Mouse (Mus musculus): ENCODE data around the gene Tcf12.

The Tcf12 gene

GRCm38 (mm10) chr9:71982826-71983225 lies 128.8 kb downstream of the Tcf12 start:
- DNase-seq (ENCODE audit: extremely low spot score, low spot score), result no peak

- no peak for DNase-seq (ENCODE audit: extremely low spot score, low spot score)
Measured at GRCm38 (mm10) chr9:71981071-71981470, 130.6 kb downstream of the Tcf12 start.

- DNase-seq (ENCODE audit: extremely low spot score, low spot score), result no peak
Measured at GRCm38 (mm10) chr9:71980579-71980978, 131.1 kb downstream of the Tcf12 start.

- no peak for DNase-seq (ENCODE audit: extremely low spot score, low spot score)
Measured at GRCm38 (mm10) chr9:71978886-71979285, 132.8 kb downstream of the Tcf12 start.

- peak; percentile 81 for DNase-seq (ENCODE audit: extremely low spot score, low spot score)
Measured at GRCm38 (mm10) chr9:71976034-71976433, 135.6 kb downstream of the Tcf12 start.

GRCm38 (mm10) chr9:71975141-71975540 lies 136.5 kb downstream of the Tcf12 start:
- no peak for DNase-seq (ENCODE audit: extremely low spot score, low spot score)

GRCm38 (mm10) chr9:71974541-71974959 lies 137.1 kb downstream of the Tcf12 start:
- DNase-seq (ENCODE audit: extremely low spot score, low spot score), result no peak

GRCm38 (mm10) chr9:71964039-71964438 lies 147.6 kb downstream of the Tcf12 start:
- DNase-seq (ENCODE audit: extremely low spot score, low spot score), result no peak

- no peak for DNase-seq (ENCODE audit: extremely low spot score, low spot score)
Measured at GRCm38 (mm10) chr9:71960026-71960396, 151.7 kb downstream of the Tcf12 start.

- DNase-seq (ENCODE audit: extremely low spot score, low spot score), result no peak
Measured at GRCm38 (mm10) chr9:71959259-71960025, 152.2 kb downstream of the Tcf12 start.

- DNase-seq (ENCODE audit: extremely low spot score, low spot score), result no peak
Measured at GRCm38 (mm10) chr9:71953217-71953616, 158.5 kb downstream of the Tcf12 start.

GRCm38 (mm10) chr9:71952621-71953076 lies 159.0 kb downstream of the Tcf12 start:
- no peak for DNase-seq (ENCODE audit: extremely low spot score, low spot score)

GRCm38 (mm10) chr9:71951926-71952325 lies 159.7 kb downstream of the Tcf12 start:
- no peak for DNase-seq (ENCODE audit: extremely low spot score, low spot score)

- DNase-seq (ENCODE audit: extremely low spot score, low spot score), result no peak
Measured at GRCm38 (mm10) chr9:71951341-71951740, 160.3 kb downstream of the Tcf12 start.

GRCm38 (mm10) chr9:71944801-71945200 lies 166.9 kb downstream of the Tcf12 start:
- DNase-seq (ENCODE audit: extremely low spot score, low spot score), result no peak

GRCm38 (mm10) chr9:71942424-71942823 lies 169.2 kb downstream of the Tcf12 start:
- no peak for DNase-seq (ENCODE audit: extremely low spot score, low spot score)

GRCm38 (mm10) chr9:71940016-71940415 lies 171.7 kb downstream of the Tcf12 start:
- DNase-seq (ENCODE audit: extremely low spot score, low spot score), result no peak

- no peak for DNase-seq (ENCODE audit: extremely low spot score, low spot score)
Measured at GRCm38 (mm10) chr9:71936199-71936598, 175.5 kb downstream of the Tcf12 start.

GRCm38 (mm10) chr9:71934833-71935232 lies 176.8 kb downstream of the Tcf12 start:
- DNase-seq (ENCODE audit: extremely low spot score, low spot score), result no peak

- DNase-seq (ENCODE audit: extremely low spot score, low spot score), result no peak
Measured at GRCm38 (mm10) chr9:71931965-71932364, 179.7 kb downstream of the Tcf12 start.

GRCm38 (mm10) chr9:71931358-71931715 lies 180.3 kb downstream of the Tcf12 start:
- DNase-seq (ENCODE audit: extremely low spot score, low spot score), result no peak

GRCm38 (mm10) chr9:71930431-71931357 lies 181.0 kb downstream of the Tcf12 start:
- DNase-seq (ENCODE audit: extremely low spot score, low spot score), result no peak

- DNase-seq (ENCODE audit: extremely low spot score, low spot score), result no peak
Measured at GRCm38 (mm10) chr9:71916662-71916953, 195.1 kb downstream of the Tcf12 start.
